Mouse (Mus musculus) kidney, postnatal 0 days (tissue): Measurements from ENCODE around the gene Cnbp. TPM values are rescaled to one million over a fixed set of nuclear protein-coding genes. Genes with fewer than 3 reads are reported as not detected.

Source experiments
- ATAC-seq: fragments of 200-750 bp; cut with Nextera tagmentation; replicated peaks from 2 replicates; pipeline ENCODE4 v1.8.0; 2017; ENCODE audit warnings: low read depth, moderate number of reproducible peaks, moderate TSS enrichment, moderate library complexity; ENCODE audit not compliant: low FRiP score
- DNase-seq: peaks from one replicate; pipeline ENCODE4 v3.0.0-alpha.2; 2016; ENCODE audit warnings: low spot score
- H3K27ac ChIP-seq: fragments of 300-500 bp; sonication (generic); 2 replicates; pipeline ENCODE4 v1.5.1; 2014; ENCODE audit warnings: mild to moderate bottlenecking
- H3K27me3 ChIP-seq: fragments of 300-500 bp; sonication (generic); 2 replicates; pipeline ENCODE4 v1.6.1; 2014; ENCODE audit warnings: low read length, mixed read lengths; ENCODE audit not compliant: insufficient read depth
- H3K36me3 ChIP-seq: fragments of 300-500 bp; sonication (generic); 2 replicates; pipeline ENCODE4 v1.6.1; 2014; ENCODE audit warnings: low read length, mixed read lengths; ENCODE audit not compliant: insufficient read depth
- H3K4me1 ChIP-seq: fragments of 300-500 bp; sonication (generic); replicated peaks from 2 replicates; pipeline ENCODE4 v1.6.1; 2014; ENCODE audit warnings: antibody characterized with exemption, low read length, mixed read lengths; ENCODE audit not compliant: insufficient read depth
- H3K4me2 ChIP-seq: fragments of 300-500 bp; sonication (generic); 2 replicates; pipeline ENCODE4 v1.6.1; 2014; ENCODE audit warnings: mild to moderate bottlenecking, low read length, moderate library complexity, mixed read lengths
- H3K4me3 ChIP-seq: fragments of 300-500 bp; sonication (generic); replicated peaks from 2 replicates; pipeline ENCODE4 v1.5.1; 2014; ENCODE audit warnings: low read depth, low read length
- H3K9ac ChIP-seq: fragments of 300-500 bp; sonication (generic); 2 replicates; pipeline ENCODE4 v1.6.1; 2014; ENCODE audit warnings: low read depth, low read length
- H3K9me3 ChIP-seq: fragments of 300-500 bp; sonication (generic); replicated peaks from 2 replicates; pipeline ENCODE4 v1.6.1; 2016; ENCODE audit warnings: low read length, inconsistent platforms, mixed read lengths
- CTCF ChIP-seq: IDR thresholded peaks from 2 replicates; pipeline ENCODE4 v1.5.1; 2016; ENCODE audit warnings: antibody characterized with exemption, low read depth, mild to moderate bottlenecking, moderate library complexity
- WGBS: fragments of 180-500 bp; shearing (Covaris S2); extraction: QIAGEN DNeasy Blood & Tissue Kit; methylation state at CpG from one replicate; pipeline ENCODE4 v1.1.7; 2014; 5-methylcytosine and 5-hydroxymethylcytosine counted together
- polyA plus RNA-seq: library from polyadenylated mRNA; unstranded; fragments of >200 nt; fragmentation: Nextera tagmentation; extraction: Ambion mirVana; gene quantifications from 2 replicates; pipeline ENCODE4 v1.2.1, GENCODE M21; 2015

Cnbp gene
- polyA plus RNA-seq, 1 experiment from 2014 or later, result 881 TPM

DNA sequence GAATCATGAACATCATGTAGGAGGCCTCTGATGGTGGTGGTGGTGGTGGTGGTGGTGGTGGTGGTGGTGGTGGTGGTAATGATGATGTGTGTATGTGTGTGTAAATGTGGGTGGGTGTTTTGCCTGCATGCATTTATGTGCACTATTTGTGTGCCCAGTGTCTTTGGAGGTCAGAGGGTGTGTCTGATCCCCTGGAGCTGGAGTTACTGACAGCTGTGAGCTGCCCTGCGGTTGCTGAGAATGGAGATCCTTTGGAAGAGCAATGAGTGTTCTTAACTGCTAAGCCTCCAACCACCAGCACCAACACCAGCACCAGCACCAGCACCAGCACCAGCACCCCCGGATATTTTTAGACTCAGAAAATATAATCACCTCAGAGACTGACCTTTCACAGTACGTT is 31.3 kb upstream of the Cnbp start:
- TF ChIP-seq CTCF, result no peak
- WGBS, result 78% methylated on average over 3 of the region's 3 CpGs
- ATAC-seq (no peak), DNase-seq (no peak)
- Histone ChIP-seq H3K4me2 (no peak overlapping the region), H3K4me1 (no peaks in the 10 kb centered on the region), H3K9ac (no peak overlapping the region), H3K27me3 (no peaks in the 10 kb centered on the region), H3K27ac (no peak overlapping the region), H3K36me3 (no peaks in the 10 kb centered on the region), H3K4me3 (no peak overlapping the region), H3K9me3 (no peaks in the 10 kb centered on the region)

DNA sequence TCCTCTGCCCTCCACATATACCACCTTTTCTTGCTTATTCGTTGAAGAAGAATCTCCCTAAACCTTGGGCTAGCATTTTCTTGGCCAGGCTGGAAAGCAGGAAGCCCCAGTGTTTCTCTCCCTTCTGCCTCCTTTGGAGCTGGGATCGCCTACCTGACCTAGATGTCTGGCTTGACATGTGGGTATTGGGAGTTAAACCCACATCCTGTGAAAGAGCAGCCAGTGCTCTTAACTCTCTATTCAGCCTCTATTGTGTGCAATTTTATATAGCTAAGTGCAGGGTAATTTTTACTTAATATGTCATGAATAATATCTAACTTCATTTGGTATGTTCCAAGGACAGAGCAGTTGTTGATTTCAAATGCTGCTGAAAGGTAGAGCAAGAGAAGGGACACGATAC is 28.7 kb upstream of the Cnbp start:
- TF ChIP-seq CTCF, result no peak
- no peak for DNase-seq
- H3K36me3 ChIP-seq, result no peaks in the 10 kb centered on the region

DNA sequence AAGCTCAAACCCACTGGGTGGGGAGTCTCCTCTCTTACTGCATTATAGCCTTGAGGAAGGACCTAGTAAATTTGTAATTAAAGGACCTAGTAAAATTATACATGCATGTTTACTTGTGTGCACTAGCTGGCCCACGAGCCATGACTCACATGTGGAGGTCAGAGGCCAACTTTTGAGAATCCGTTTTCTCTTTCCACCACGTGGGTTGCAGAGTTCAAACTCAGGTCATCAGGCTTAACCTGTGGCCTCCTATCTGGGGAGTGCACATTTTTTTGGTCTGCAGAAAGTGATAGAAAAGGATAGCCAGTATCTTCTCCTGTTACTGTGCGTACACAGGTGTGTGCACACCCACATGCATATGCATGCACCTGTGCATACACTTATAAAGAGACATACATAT is 28.1 kb upstream of the Cnbp start:
- WGBS, result 27% methylated on average over 4 of the region's 4 CpGs
- no peak overlapping the region for H3K9ac ChIP-seq
- no peaks in the 10 kb centered on the region for H3K4me1 ChIP-seq
- H3K9me3 ChIP-seq, result no peaks in the 10 kb centered on the region
- no peak overlapping the region for H3K4me2 ChIP-seq
- TF ChIP-seq CTCF, result no peak
- no peak for DNase-seq
- H3K36me3 ChIP-seq, result no peaks in the 10 kb centered on the region
- no peak overlapping the region for H3K4me3 ChIP-seq
- no peak overlapping the region for H3K27ac ChIP-seq
- H3K27me3 ChIP-seq, result no peaks in the 10 kb centered on the region
- no peak for ATAC-seq

More for the DNA sequence above, 28.7 kb upstream of the Cnbp start:
- Histone ChIP-seq H3K9ac (no peak overlapping the region), H3K27ac (no peak overlapping the region), H3K4me2 (no peak overlapping the region), H3K4me1 (no peaks in the 10 kb centered on the region), H3K4me3 (no peak overlapping the region), H3K9me3 (no peaks in the 10 kb centered on the region), H3K27me3 (no peaks in the 10 kb centered on the region)
- ATAC-seq, result no peak
- 73% methylated on average over 3 of the region's 3 CpGs for WGBS

DNA sequence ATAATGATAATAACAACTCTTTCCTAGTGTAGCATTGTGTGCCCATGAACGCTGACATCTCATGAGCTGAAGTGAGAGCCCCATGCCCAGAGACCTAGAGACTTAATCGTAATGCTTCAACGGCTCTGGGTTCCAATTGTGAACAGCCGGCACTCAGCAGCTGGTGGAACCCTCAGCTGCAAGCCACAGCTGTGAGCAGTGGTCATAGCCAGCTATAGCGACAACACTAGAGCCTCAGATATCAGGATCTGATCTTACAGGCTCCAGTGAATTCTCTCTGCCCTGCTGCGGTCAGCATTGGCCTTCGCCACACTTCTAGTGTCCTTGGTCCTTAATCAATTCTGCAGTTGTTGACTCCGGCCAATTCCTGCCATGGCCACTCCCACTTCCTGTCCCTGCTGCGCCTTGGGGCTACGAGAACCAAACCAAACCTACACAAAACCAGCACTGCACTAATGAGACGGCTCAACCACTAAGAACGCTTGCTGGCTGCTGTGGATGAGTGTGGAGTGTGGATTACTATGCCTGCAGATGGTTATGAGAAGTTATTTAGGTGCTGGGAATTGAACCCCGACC is 25.2 kb upstream of the Cnbp start:
- Histone ChIP-seq H3K4me3 (no peak overlapping the region), H3K27ac (no peak overlapping the region), H3K36me3 (no peaks in the 10 kb centered on the region), H3K4me1 (no peaks in the 10 kb centered on the region), H3K9me3 (no peaks in the 10 kb centered on the region), H3K4me2 (no peak overlapping the region), H3K9ac (no peak overlapping the region), H3K27me3 (no peaks in the 10 kb centered on the region)
- TF ChIP-seq CTCF, result no peak
- ATAC-seq (no peak), DNase-seq (peak; percentile 61)
- WGBS, result 59% methylated on average over 13 of the region's 13 CpGs

DNA sequence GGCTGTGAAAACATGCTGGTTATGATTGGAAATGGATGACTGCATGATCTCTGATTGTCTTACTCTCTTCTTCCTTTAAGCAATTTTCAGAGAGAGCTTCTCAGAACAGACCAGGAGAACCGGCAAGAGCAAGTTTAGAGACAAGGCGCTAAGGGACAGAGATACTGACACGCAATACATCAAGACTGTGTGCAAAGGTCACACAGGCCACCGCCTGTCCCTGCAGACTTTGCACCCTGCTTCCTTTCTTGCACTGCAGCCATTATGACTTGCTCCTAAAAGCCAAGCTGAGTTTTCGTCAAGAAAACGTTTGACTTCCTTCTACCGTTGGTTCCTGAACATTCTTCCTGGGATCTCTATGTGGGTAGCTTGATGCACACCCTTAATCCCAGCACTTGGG is 24.7 kb upstream of the Cnbp start:
- 74% methylated on average over 7 of the region's 7 CpGs for WGBS
- Histone ChIP-seq H3K4me3 (no peak overlapping the region), H3K9me3 (no peaks in the 10 kb centered on the region), H3K4me1 (no peaks in the 10 kb centered on the region), H3K27me3 (no peaks in the 10 kb centered on the region), H3K4me2 (no peak overlapping the region), H3K9ac (no peak overlapping the region), H3K27ac (no peak overlapping the region), H3K36me3 (no peaks in the 10 kb centered on the region)
- no peak for DNase-seq
- no peak for TF ChIP-seq CTCF
- ATAC-seq, result no peak

DNA sequence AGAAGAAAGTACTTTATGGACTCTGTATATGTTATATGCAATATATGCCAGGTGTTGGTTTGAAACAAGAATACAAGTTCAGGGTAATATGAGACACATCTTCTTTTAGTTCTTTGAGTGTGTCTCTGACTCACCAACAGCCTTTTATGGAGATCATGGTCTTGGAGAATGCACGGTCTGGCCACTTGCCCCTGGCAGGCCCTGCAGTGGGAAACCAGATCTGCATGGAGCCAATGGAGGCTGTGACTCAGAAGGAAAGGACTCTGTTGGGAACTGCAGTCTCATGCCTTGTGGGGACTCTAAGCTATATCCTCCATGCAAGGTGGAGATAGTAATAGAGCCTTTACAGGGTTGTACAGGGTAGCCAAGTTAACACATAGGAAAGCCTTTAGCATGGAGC is 24.2 kb upstream of the Cnbp start:
- ATAC-seq, result no peak
- Histone ChIP-seq H3K27me3 (no peaks in the 10 kb centered on the region), H3K36me3 (no peaks in the 10 kb centered on the region), H3K4me1 (no peaks in the 10 kb centered on the region), H3K9me3 (no peaks in the 10 kb centered on the region), H3K9ac (no peak overlapping the region), H3K4me3 (no peak overlapping the region), H3K27ac (no peak overlapping the region), H3K4me2 (no peak overlapping the region)
- 73% methylated on average over 1 of the region's 1 CpGs for WGBS
- TF ChIP-seq CTCF, result no peak
- no peak for DNase-seq

DNA sequence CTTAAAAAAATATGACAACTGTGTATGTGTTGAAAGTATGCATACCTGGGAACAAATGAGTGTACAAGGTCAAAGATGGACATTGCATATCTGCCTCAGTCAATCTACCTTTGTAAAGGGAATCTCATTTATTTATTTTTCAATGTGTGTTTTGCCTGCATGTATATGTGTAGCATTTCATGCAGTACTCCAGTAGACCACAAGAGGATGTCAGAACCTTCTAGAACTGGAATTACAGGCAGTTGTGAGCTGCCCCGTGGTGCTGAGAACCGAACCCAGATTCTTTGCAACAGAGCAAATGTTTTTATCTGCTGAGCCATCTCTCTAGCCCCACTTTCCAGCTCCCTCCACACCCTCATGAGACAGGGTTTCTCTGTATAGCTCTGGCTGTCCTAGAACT is 23.1 kb upstream of the Cnbp start:
- ATAC-seq (no peak), DNase-seq (no peak)
- H3K27me3 ChIP-seq, result no peaks in the 10 kb centered on the region
- no peak for TF ChIP-seq CTCF
- no peaks in the 10 kb centered on the region for H3K4me1 ChIP-seq
- H3K4me3 ChIP-seq, result no peak overlapping the region
- 93% methylated on average over 2 of the region's 2 CpGs for WGBS
- H3K36me3 ChIP-seq, result no peaks in the 10 kb centered on the region
- no peak overlapping the region for H3K9ac ChIP-seq
- no peak overlapping the region for H3K4me2 ChIP-seq
- H3K9me3 ChIP-seq, result no peaks in the 10 kb centered on the region
- no peak overlapping the region for H3K27ac ChIP-seq
